Mouse (Mus musculus): Measurements from ENCODE around the gene Camk2g.

Camk2g gene

DNA sequence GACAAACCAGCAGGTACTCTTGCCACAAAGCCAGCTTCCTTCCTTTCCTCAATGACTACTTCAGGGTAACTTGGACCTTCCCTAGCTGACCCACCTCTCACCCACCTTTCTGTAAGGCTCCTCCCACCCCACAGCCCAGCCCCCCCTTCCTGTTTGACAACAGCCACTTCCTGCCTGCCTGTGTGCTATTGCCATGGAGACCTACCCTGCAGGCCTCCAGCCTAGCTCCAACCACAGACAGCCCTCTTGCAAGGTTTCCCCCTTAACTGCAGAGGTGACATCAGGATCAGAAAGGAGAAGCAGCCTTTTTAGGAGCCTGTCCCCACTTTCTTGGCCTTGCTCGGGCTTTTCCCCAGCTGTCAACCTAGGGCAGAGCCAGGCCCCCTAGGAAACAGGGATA is 8.7 kb downstream of the Camk2g start:
- DNase-seq (ENCODE audit: low spot score), result no peak

DNA sequence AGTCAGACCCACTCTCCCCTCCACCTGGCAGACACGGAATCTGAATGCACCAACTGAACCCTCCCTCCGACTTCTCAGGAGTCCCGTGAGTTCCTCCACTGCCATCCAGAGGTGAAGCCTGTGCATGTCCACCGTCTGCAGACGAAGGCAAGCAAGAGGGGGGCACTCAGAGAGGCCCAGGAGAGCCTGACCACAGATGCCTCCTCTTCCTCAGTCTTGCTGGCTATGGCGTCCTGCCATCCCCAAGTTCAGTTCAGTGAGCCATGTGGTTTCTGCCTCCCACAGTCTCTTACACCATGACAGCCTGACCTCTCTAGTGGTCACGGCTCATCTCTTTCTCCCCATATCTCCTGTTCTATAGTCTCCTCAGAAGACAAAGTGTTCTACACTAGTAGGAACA is 9.2 kb downstream of the Camk2g start:
- DNase-seq (ENCODE audit: low spot score), result no peak

- no peak for DNase-seq (ENCODE audit: low spot score)
Measured at GRCm38 (mm10) chr14:20783526-20783925, 10.4 kb downstream of the Camk2g start.

DNA sequence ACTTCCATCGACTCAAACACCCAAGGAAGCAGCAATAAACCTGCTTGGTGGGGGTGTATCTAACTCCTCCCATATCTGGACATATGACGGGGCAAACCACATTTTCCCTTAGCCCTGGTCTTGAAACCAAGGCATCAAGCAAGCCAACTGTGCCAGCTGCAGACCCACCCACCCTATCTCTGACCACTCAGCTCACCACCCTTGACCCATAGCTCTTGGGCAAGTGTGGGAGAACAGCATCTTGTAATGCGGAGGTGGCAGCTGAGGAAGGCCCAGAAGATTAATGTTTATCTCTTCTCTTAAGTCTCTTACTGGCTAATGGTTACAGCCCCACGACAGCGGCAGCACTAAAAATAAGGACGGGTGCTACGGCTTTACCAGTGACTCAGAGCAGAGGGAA is 11.0 kb downstream of the Camk2g start:
- DNase-seq (ENCODE audit: low spot score), result no peak

DNA sequence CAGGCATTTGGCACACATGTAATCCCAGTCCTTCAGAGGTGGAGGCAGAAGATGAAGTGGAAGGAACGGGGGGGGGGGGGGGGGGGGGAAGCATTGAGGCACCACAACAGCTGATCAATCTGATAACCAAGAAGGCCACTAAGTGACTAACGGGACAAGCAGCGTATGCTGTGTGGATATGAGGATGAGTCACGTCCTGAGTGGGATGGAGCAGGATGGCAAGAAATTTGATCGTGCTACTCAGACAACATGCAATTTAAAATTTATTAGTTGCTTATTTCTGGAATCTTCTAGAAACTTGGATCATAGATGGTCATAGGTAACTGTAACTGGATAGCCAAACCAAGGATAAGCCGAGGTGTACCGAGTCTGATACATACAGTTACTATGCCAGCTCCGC is 13.7 kb downstream of the Camk2g start:
- DNase-seq (ENCODE audit: low spot score), result no peak

GRCm38 (mm10) chr14:20778496-20778895 is 15.4 kb downstream of the Camk2g start:
- no peak for DNase-seq (ENCODE audit: low spot score)

DNA sequence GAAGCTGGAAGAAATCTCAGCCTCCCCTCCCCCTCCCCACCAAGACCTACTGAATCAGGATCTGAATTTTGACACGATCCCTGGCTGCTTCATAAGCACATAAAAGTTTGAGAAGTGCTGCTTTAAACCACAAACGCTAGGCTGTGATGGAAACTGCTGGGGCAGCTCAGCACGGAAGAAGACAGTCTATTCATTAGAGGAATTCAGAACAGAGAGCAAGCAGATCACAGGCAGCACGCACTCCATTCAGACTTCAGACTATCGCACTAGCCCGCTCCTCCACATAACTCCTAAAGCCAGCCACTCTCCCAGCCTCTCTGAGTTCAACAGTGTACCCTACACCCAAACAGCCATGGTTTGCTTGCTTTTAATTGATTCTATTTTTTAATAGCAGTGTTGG is 18.2 kb downstream of the Camk2g start:
- no peak for DNase-seq (ENCODE audit: low spot score)

DNA sequence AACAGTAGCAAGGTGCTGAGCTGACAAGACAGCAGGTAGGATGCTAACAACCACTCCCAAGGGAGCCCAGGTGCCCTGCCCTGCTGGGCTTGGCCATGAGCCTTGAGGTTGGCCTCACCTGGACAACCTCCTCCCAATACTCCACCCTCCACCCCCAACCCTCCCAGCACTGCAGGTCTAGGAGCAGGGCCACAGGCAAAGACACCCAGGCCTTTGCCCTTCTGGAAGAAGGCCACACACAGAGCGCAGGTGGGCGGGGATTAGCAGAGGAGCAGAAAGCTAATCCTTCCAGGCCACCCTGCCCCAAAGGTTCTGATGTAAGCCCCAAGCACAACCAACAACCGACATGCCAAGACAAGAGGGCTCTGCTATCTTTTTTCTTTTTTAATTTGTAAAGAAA is 20.5 kb downstream of the Camk2g start:
- no peak for DNase-seq (ENCODE audit: low spot score)

DNA sequence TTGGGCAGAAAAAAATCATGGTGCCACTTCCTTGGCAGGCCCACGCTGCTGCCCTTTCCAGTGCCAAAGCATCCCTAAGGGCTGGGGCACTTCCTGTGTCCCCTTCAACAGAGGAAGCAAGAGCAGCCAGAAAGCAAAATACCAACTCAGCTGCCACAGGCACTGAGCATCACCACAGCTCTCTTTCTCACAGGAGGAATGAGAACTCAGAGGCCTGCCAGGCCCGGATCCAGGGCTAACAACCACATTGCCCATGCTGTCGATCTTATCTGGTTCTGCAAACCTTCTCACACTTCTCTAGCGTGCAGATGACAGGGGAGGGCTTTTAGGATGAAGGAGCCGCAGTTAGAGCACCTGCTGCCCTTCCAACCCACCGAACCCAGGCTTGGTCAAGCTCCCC is 21.1 kb downstream of the Camk2g start:
- no peak for DNase-seq (ENCODE audit: low spot score)

DNA sequence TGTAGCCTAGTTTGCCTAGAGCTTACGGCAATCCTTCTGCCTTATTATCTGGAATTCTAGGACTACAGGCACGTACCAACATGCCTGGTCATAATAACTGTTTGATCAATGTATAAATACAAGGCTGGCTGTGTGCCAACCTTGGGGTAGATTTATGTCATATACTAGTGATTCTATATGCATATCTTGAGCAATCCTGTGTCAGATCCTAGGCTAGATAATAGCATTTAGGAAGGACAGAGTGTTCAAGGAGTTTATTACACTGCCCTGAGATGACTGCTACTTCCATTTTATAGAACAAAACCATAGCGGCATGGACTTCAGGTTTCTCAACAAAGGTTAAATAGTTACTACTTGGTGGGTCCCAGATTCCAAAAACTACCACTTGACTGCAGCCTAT is 21.9 kb downstream of the Camk2g start:
- DNase-seq (ENCODE audit: low spot score), result no peak

- DNase-seq (ENCODE audit: low spot score), result peak; percentile 37
Measured at GRCm38 (mm10) chr14:20768581-20768980, 25.3 kb downstream of the Camk2g start.

DNA sequence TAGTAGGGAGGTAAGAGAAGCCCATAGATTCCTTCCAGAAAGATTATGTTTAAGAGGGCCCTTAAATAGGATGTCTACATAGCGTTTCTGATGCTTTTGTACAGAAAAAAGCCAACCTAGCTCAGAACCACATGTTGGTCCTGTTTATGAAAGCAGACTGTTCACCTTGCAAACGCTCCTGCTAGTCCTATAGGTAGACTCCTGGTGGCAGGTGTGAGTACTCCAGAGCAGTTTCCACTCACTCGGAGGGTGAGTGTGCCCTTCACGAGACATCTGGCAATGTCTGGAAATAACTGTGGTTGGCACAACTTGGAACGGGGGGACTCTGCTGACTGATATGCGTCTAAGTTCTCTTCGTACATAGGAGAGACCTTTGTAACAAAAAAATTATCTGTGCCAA is 26.0 kb downstream of the Camk2g start:
- no peak for DNase-seq (ENCODE audit: low spot score)

DNA sequence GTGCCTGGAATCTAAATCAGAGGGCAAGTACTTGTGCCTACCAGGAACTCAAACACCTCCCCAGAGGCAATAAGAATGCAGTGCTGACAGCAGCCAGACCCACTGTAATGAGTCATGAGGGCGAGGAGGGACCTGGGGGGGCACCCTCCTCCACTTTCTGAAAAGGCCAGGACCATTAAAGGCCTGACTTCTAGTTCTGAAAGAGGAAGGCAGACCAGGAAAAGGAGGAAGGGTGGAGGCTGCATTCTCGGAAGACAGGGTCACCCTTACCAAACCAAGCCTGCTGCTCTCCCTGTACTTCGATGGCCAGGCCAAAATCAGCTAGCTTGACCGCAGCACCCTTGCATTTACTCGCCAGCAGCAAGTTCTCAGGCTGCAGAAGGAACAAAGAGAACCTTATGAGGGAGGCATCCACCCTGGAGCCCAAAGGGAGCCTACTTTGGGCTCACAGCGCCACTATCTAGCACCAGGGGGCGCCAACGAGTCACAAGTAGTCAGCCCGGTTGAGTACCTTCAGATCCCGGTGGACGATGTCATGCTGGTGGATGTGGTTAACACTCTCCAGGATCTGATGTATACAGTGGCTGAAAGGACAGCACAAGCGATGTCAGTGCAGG is 28.1 kb downstream of the Camk2g start:
- peak; percentile 85 for DNase-seq (ENCODE audit: low spot score)

DNA sequence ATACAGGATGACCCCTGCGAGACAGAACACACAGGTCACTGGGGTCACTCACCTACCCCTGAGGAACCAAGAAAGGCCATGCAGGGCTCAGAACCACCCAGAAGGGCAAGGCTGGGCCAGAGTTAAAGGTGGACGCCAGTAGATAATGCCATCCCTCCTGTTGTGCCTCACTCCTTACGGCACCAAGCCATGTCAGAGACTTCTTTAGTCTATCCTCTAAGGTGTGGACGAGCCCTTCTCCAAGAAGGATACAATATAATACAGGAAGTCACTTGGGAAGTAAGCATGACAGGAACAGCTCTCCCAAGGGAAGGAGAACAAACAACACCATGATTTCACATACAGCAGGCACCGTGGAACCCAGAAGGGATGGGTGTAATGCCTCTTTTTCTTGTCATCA is 28.9 kb downstream of the Camk2g start:
- no peak for DNase-seq (ENCODE audit: low spot score)

GRCm38 (mm10) chr14:20758768-20759435 is 35.0 kb downstream of the Camk2g start:
- peak; percentile 42 for DNase-seq (ENCODE audit: low spot score)

- peak; percentile 53 for DNase-seq (ENCODE audit: low spot score)
Measured at GRCm38 (mm10) chr14:20757370-20757907, 36.4 kb downstream of the Camk2g start.

DNA sequence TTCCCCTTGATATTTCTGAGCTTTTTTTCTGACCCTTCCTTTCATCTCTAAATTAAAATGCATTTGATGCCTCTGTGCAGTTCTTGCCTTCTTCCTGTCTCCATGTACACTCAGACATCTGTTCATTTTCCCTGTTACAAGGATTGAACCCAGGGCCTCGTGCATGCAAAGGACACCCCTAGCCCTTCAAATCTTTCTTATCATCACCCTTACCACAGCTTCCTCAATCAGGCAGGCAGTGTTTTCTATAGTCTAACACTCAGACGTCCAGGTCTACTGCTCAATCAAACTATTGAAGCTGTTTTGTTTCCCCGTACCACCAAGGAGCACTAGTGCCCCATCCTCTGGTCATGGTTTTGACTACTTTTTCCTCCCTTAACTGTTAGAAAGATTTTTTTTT is 40.1 kb downstream of the Camk2g start:
- DNase-seq (ENCODE audit: low spot score), result no peak

- DNase-seq (ENCODE audit: low spot score), result no peak
Measured at GRCm38 (mm10) chr14:20750503-20750902, 43.4 kb downstream of the Camk2g start.

DNA sequence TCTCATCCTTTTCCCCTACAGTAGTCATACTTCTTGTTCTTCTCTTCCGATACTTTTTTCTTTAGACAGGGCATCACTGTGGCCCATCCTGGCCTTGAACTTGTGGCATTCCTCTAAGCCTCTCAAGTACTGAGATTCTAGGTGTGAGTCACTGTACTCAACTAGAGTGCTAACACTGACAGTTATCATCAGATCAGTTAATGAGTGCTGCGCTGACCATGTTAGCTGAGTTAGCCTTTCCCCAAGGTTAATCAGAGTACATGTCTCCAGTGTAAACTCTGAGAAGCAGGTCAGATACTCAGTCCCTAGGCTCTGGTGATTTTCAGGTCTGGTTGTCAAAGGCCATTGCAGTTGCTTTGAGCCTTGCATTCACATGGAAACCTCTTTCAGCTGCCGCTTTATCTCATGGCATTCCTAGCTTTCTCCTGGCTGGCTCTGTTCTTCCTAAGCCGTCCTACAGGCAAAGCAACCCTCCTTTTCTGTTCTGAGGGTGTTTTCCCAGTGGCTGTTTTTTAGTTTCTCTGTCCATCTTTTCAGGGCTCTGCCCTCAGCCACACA is 44.3 kb downstream of the Camk2g start:
- DNase-seq (ENCODE audit: low spot score), result no peak

DNA sequence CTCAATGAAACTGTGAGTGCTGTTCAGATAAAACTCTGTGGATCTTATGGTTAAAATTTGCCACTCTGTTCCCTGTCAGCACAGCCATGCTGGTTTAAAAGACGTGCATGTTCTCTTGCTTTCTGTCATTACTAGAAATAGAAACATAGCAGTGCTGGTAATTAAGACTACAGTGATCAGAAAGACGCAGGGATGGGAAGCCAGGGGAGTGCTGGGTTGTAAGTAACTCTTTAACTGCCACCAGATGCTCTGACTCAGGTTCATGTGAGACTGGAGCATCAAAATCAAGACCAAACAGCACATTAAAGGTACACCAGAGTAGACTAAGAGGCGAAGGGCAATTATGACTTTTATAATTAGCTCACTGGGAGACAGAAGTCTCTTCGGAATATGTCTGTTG is 45.5 kb downstream of the Camk2g start:
- DNase-seq (ENCODE audit: low spot score), result no peak

- no peak for DNase-seq (ENCODE audit: low spot score)
Measured at GRCm38 (mm10) chr14:20746935-20747334, 47.0 kb downstream of the Camk2g start.

DNA sequence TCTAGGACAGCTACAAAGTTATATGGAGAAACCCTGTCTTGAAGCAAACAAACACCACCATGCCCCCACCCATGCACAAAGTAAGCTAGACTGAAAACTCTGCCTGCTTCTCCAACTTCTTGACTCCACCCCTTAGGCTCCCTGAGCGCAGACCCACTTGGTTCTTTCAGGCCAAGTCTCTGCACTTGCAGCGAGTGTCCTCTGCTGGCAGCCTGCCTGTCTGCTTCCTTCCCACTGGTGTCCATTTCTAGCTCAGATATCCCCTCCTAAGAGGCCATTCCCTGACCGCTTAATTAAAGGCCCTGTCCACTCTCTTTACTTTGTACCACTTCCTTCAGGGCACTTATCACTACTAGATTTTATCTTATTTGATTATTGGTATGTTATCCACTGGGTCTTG is 50.3 kb downstream of the Camk2g start:
- DNase-seq (ENCODE audit: low spot score), result no peak

GRCm38 (mm10) chr14:20741301-20741700 is 52.6 kb downstream of the Camk2g start:
- DNase-seq (ENCODE audit: low spot score), result no peak

GRCm38 (mm10) chr14:20738511-20738910 is 55.4 kb downstream of the Camk2g start:
- no peak for DNase-seq (ENCODE audit: low spot score)
